Mouse (Mus musculus) 3T3-L1 (cell line): ENCODE measurements at regions not wholly inside any gene's neighbourhood (a gene's known extent, or its start where the extent isn't known, plus 50 kb on each side); places are given as distances from the start of the nearest gene placed in this dataset.
A peak's percentile ranks its signal among the peaks of the same experiment; 100 is the strongest.

ENCODE experiments used
- DNase-seq: peaks from one replicate; pipeline ENCODE4 v3.0.0-alpha.2; 2015; ENCODE audit warnings: low read depth, low spot score

DNA sequence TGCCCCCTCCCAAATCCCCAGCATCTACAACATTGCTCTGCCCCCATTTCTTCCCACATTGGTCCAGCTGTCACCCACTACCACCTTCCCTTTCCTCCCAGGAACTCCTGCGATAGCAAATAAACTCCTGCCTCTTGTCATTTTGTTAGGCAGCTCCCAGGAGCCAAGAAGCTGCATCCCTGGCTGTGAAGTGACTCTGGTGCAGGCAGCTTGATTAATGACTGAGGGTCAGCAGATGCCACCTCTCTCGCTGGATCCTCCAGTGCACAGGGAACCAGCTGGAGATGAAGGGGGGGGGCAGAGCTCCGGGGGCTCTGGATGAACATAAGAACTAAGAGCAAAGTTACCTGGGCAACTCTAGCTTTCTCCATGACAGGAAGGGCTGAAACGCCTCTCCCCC is 235.2 kb downstream of the Gm45692 start:
- no peak for DNase-seq

DNA sequence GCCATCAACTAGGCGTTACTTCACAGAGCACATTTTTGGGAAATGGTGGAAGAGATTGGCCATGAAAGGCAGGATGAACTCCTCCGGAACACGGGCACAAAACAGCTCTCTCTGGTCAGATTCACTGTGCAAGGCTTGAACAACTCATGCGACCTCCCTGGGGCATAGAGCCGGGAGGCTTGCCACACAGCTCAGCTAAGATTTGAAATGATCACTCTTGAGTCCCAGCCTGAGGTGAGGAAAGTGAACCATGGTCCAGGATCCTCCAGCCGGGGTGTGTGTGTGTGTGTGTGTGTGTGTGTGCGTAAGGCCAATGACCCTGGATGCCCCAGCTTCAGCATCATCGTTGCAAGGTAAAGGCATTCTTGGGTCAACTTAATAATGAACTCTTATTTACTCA is 237.5 kb downstream of the Gm45692 start:
- no peak for DNase-seq

DNA sequence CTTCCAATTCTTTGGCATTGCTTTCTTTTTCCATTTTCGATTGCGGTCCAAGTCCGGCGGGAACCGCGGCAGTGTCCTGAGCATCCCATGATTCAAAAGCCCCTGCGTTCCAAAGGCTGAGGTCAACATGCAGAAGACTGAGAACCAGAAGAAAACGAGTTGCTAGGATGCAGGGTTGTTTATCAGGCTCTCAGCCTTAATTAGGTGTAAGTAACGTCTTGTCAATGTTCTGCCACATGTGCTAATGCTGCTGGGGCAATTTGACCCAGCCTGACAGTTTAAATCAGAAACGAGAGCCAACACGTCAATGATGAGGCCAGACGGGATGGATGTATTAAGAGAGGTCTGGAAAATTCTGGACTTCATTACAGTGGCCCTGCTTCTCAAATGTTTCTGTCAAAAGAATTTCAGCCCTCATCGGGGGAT is 239.4 kb downstream of the Gm45692 start:
- DNase-seq, result no peak

DNA sequence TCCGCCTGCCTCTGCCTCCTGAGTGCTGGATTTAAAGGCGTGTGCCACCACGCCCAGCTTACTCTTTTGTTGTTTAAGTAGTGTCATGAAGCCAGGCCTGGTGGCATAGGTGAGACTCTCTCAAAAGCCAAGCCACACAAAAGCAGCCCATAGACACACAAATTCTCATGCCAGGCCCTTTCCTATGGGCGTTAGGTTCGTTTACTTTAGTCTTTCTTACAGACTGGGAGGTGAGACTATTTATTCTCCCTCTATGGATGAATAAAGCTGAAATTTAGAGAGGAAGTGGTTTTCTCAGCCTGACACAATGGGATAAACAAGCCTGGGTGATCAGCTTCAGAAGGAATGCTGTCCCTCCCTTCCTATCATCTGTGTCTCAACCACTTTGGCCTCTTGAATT is 243.0 kb downstream of the Gm45692 start:
- DNase-seq, result no peak

DNA sequence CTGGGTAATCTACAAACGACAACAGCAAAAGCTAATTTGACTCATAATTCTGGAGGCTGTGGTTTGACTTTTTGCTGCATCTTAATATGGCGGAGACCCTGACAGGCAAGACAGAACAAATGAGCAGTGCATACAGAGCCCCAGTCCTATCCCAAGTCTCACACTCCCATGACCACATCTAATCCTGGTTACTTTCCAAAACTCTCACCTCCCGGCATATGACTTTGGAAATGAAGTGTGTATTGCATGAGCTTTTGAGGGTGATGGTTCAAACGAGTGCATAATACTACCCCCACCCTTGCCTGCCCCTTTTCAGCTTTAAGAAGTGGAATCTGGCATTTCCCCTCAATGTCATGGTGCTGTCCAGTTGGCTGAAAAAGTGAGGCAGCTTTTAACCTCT is 244.3 kb downstream of the Gm45692 start:
- no peak for DNase-seq

DNA sequence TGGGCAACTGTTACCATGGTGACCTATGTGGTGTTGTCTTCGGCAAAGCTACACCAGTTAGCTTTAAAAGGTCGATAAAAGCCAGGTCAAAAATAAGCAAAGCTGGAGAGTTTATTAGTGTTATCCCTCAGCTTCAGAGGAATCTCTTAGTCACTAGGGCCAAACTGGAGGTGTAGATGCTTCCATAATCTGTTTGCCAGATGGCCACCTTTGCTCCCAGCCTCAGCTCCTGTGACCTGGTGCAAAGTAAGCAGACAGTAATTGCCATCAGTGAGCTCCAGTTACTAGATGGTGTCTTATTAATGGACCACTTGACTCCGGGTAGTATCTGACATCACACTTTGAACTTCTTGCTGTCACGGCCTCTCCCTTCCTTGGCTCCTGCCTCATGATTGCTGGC is 245.3 kb downstream of the Gm45692 start:
- DNase-seq, result no peak

DNA sequence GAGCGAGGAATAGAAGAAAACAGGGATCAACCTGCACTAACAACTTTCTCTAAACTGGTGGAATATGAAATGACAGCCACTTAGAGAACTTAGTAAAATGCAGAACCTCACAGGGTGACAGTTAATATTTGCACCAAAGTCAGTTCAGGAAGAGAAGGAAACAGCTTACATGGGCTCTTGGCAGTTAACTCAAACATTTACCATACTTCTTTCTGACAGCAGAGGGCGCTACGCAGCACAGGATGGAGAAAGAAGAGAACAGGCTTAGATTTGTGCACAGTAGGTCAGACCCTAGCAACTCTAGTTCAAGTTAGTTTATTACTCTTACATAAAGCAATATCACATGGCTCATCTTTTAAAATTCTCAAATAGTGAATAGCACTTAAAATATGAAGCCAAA is 261.3 kb downstream of the Gm45692 start:
- peak; percentile 78 for DNase-seq

DNA sequence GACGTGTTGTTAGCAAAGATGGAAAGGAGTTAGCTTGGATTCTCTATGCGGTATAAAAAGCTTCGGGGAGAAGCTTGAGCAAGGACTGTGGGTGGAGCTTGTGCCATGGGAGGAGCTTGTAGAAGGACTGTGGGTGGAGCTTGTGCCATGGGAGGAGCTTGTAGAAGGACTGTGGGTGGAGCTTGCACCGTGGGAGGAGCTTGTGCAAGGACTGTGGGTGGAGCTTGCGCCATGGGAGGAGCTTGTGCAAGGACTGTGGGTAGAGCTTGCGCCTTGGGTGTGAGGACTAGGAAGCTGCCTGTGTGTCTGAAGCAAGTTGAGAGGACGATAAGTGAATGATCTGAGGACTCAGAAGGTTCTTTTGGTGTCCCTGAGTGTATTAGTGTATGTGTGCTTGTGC is 263.1 kb downstream of the Gm45692 start:
- DNase-seq, result no peak

DNA sequence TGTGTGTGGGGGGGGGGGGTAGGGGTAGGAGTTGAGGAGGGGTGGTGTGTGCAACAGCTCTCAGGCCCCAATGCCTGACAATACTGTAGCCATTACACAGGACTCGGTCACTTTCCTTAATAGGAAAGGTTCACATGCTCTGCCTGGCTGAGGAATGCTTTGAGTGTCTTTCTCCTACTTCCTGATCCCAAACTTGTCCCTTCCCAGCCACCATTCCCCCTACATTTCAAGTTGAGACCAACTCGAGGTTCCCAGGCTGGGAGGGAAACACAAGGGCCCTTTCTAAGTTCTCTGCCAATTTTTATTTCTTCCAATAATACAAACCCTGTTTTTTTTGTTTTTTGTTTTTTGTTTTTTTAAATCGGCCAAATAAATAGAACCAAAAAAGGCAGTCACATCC is 264.6 kb downstream of the Gm45692 start:
- DNase-seq, result no peak

DNA sequence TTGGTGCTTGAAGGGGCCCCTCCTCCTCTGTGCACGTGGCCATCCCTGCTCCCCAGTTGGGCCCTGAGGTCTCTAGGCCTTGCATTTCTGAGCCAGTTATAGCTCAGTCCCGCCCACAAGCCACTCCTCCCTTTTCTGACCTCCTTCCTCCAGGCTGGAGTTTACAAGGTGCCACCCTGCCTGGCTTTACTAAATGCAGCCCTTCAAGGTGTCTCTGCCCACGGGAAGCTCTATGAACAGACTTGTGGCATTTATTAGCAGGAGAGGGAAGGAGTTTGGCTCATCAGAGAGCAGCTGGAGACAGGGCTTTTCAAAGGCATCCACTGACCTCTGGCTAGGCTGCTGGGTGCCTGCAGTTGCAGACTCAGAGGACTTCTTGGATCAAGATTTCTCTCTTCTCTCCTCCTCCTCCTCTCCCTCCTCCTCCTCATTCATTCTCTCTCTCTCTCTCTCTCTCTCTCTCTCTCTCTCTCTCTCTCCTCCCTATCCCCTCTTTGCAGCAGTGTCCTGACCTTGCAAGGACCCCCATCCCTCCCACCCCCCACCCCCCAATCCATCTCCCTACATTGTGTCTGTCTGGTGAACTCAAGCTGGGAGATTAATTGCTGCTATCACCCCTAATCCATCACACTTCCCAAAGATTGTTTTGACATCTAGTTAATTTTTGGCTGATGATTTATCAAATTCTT is 265.1 kb downstream of the Gm45692 start:
- DNase-seq, result no peak

DNA sequence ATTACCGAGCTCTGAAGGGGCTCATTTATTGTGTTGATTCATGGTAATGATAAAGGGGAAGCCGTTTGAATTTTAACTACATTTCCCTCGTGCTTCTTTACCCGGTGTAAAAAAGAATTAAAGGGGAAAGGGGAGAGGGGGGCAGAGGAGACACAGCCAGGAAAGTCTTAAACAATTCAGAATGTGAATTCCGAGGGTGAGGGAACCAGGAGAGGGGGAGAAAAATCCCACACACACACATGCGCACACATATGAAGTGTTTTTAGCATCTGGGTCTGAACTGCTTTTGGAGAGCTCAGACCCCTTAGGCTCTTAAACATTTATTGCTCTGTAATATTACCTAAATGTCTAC is 265.6 kb downstream of the Gm45692 start:
- DNase-seq, result no peak

DNA sequence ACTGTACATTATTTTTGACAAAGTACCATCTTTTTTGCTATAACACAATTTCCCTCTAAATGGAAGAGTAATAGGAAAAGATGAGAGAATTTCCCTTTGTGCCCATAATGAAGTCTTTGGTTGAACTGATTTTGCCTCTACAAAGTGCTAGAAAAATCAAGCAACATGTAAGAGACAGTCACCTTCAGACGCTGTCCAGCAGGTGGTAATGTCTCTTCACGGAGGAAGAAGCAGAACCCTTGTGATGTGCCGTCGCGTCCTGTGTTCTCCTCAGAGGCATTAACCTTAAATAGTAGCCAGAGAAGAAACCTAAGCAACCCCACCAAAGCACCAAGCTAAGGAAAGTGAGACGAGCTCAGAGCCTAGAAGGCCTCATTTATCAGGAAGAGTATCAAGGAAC is 275.7 kb downstream of the Gm45692 start:
- DNase-seq, result no peak

DNA sequence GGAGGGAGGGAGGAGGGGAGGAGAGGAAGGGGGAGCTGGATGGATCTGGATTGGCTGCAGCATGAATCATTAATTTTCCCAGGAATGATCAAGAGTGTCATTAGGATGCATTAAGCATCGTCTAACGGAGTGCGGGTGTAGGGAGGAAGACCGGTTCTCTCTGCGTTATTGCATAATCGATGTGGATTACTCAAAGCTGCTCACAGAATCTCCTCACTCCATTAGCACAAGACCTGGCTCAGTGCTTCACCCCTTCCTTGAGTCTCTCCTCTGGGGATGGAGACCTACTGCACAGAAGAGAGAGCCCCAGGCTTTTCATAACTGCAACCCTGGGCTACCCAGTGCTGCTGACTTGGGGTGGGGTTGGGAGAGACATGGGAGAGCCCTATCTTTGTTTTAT is 300.7 kb downstream of the Gm45692 start:
- no peak for DNase-seq

DNA sequence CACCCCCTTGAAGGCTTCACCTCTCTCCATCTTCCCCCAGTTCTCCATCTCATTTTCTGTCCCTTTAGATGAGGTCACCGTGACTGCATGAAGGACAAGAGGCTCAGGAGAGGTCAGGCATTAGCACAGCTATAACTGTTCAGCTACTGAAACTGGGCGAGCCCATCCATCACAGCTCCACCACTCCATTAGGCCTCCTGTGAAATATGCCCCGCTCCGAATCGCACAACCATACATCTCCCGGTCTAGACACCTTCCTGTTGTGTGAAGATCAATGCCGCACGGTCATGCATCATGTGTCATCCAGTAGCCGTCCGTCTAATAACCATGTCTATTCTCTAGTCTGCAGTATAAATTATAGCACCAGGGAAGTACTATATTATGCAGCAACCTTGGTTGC is 301.2 kb downstream of the Gm45692 start:
- DNase-seq, result no peak

DNA sequence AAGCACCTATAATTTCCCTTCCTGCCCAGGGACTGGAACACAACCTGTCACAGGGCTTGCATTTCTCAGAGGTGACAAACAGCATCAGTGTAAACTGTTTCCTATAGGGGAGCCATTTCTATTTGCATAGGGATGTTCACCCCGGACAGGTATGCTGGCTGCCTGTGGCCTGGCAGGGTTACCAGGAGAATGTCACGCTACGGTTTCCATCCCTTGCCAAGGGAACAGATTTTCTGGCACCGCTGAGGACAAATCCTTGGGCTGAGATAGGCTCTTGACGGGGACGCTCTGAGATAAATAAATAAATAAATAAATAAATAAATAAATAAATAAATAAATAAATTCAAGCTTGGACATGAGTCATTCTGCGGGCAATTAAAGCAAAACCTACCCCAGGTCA is 308.0 kb downstream of the Gm45692 start:
- DNase-seq, result no peak

DNA sequence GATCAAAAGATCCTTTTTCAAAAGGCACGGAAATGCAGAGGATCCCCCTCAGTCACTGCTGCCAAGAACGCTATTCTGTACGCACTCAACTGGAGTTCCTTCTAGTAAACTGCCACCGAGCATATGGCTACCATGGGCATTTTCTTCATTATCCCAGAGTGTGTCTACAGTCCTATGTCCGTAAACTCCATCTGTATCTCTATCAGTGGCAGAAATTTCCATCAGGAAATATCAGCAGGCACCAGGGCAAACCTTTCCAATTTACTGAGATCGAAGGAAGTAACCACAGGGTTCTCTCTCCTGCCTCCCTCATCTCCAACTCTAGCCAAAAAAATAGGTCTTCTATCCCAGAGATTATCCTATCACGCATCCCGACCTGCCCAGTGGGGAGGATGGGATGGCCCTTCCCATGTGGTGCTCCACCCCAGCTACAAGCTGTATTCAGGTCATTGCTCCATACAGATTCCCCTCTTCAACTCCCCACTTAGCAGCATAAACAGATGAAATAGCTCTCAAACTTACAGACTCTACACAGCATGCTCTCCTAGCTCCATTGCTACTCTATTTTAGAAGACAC is 310.5 kb downstream of the Gm45692 start:
- no peak for DNase-seq

DNA sequence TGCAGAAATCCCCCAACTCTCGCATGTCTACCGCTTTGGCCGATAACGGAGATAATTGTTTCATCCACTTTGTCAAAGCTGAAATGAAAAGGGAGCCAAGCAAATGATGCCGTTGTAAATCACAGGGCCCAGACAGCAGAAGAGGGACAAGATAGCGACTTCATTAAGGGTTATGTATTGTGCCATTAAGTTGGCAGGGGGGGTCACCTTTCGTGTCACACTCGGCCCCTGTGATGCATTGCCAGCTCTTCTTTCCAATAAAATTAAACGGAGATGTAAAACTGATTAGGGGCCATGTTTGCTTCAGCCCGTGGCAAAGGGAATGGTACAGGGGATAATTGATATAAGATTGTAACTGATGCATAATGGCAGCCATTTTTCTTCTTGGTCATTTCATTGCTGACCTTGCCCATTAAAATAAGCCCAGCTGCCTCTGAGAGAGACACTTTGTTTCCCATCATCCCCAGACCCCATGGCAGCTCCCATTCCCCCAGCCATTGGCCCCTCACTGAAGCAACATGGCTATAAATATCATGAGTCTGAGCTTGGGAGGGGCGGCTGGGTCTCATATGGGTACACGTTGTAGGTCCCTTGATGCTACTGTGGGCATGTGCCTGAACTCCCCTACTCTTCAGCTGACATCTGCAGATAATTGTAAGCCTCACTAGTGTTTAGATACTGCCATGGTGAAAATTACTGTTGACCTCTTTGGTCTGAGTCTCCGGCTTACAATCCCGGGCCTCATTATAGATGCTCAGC is 313.0 kb downstream of the Gm45692 start:
- DNase-seq, result no peak

DNA sequence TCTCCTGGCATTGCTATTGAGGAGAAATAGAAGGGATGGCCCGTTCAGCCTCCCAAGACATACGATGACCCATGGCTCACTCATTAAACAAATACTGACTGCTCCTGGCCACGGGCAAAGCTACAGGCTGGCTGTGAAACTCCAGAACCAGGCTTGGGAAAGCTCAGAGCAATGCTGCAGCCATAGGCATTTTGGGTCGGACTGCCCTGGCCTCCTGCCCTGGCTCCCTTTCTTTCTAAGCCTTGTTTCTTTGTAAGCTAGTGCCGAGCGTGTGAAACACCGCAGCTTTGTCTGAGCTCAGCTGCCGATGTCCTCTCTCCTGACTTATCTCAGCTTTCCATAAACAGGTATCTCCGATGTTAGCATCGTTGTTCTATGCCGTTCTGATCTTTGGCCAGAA is 316.9 kb downstream of the Gm45692 start:
- DNase-seq, result no peak

DNA sequence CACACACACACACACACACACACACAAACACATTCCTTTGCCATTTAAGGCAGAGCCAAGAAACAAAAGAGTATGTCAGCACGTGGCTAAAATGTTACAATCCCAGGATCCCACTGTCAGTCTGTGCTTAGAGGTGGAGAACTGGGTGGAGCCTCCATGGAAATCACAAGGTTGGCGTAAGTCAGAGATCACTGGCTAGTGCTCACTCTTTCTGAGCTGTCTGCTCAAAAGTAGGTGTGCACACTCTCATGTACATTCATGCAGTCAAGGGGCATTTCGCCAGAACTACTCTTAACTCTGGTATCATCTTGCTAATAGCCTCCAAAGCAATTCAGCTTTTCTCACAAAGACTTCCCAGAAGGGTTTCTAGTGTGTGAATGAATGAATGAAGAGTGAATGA is 318.2 kb downstream of the Gm45692 start:
- no peak for DNase-seq

DNA sequence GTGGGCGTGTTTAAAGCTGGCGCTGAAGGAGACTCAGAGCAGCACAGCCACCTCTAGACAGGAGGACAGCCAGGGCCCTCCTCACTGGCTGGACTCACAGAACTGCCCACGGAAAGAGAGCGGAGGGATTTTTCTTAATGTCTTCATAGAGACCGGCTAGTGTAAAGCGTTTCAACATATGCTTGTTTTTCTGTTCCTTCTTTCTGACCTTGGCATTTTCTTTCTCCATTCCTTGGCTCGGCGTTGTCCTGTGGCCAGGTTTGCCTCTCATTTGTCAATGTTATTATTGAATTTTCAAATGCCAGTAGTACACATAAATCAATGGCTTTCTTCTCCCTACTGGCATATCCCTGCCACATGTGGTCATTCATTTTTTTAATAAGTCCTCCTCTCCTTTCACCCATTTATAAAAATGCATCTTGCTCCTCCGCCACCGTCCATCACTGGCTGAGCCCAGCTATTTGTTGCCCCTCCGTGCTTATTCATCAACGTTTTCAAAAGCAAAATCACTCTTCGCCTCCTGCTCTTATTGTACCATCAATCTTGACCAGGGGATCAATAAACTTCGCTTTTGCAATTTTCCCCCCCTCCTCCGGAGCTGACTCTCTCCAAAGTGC is 319.0 kb downstream of the Gm45692 start:
- DNase-seq, result no peak

DNA sequence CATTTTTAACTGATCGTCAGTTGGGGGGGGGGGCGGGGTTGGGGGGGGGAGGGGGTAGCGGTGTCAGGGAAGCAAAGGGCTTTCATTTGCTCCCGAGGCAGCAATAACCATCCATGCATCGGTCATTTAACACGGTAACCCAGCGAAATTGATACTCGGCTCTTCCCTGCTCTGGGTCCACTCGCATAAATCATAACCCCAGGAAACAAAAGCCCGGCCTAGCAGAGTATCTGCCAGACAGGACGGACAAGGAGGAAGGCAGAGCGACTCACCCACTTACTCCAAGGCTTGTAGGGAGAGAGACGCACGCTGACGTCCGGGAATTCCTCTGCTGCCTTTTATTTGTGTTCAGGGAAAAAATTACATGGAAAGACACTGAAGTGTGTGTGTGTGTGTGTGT is 319.5 kb downstream of the Gm45692 start:
- DNase-seq, result no peak

DNA sequence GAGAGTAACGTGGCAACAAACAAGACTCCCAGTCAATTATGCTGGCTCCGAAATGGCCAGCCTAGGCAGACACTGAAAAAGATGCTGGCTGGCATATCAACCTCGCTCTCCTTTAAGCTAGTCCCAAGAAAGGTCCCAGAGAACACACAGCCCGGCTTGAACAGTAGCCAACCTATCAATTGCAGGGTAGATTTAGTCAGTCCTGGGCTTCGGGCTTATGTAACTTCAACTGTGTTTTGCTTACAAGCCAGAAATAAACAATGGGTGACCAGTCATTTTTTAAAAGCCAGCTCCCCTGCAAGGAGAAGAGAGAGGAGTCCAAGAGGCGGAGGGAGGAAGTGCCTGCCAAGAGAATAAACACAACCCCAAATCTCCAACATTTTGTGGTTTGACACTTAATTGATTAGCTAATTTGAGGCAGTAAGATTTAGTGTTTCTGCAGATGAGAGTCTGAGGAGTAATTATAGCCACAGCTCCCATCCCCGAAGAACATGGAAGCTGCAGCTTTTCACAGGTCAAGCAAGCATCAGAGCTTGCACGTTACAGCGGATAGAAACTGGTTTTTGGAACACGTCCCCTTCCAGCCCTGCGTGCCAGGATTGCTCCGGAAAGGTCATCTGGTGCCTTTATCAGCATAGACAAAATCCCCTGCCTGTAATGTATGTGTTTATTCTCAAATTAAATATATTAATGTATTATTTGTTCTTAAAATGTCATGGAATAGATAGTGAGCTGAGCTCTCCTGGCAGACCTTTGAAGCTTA is 322.1 kb downstream of the Gm45692 start:
- DNase-seq, result no peak
